Mouse (Mus musculus): ENCODE results near the gene Cdc42bpg. TPM values are rescaled to one million over a fixed set of nuclear protein-coding genes. Genes with fewer than 3 reads are reported as not detected.

The Cdc42bpg gene
- total and polyA plus RNA-seq, 3 experiments, result 2.6 to 4.5 TPM; not detected in 1

GRCm38 (mm10) chr19:6286434-6287401 lies 19.5 kb upstream of the Cdc42bpg start:
- no peak for DNase-seq (ENCODE audit: low read depth, low spot score)
- H3K9me3 ChIP-seq (replicated peaks; ENCODE audit: insufficient read depth, low read length), result no peaks in the 10 kb centered on the region
- peak overlapping the region; percentile 98; the same call in 1 of the 2 replicates for H3K27ac ChIP-seq (ENCODE audit: control insufficient read depth, low read depth, low read length)
- peaks cover 27 to 35% of the 10 kb centered on the region in 2 experiments for H3K4me1 ChIP-seq (ENCODE audit: control insufficient read depth in 1 of 2, insufficient read depth in 2 of 2, low read length in 2 of 2)
- peaks cover 17 to 34% of the 10 kb centered on the region in 2 experiments for H3K36me3 ChIP-seq (ENCODE audit: control insufficient read depth in 1 of 2, insufficient read depth in 2 of 2, low read length in 2 of 2)
- no peak overlapping the region for H3K4me3 ChIP-seq (ENCODE audit: control insufficient read depth in 1 of 2, insufficient read depth in 1 of 2, low read depth in 2 of 2, low read length in 2 of 2)
- TF ChIP-seq MEF2A (IDR thresholded peaks at IDR 0.05; ENCODE audit: extremely low read depth, insufficient replicate concordance, low read depth, low read length, poor library complexity, severe bottlenecking), result no peak
- TF ChIP-seq POLR2AphosphoS5 (IDR thresholded peaks at IDR 0.05; ENCODE audit: borderline replicate concordance, low read depth, low read length), result no peak
- TF ChIP-seq MYB (IDR thresholded peaks at IDR 0.05; ENCODE audit: low read depth, low read length), result no peak
- TF ChIP-seq UBTF (IDR thresholded peaks at IDR 0.05; ENCODE audit: borderline replicate concordance, insufficient read depth, low read depth, low read length), result no peak
- TF ChIP-seq SIN3A (IDR thresholded peaks at IDR 0.05; ENCODE audit: low read length), result no peak
- TF ChIP-seq ETS1 (IDR thresholded peaks at IDR 0.05; ENCODE audit: low read depth, low read length), result no peak
- TF ChIP-seq MAZ (IDR thresholded peaks at IDR 0.05; ENCODE audit: low read depth, low read length), result no peak
- TF ChIP-seq CHD2 (IDR thresholded peaks at IDR 0.05; ENCODE audit: low read length), result no peak
- TF ChIP-seq ZNF384 (IDR thresholded peaks at IDR 0.05; ENCODE audit: low read depth, low read length), result no peak
- no peak for TF ChIP-seq ELF1 (IDR thresholded peaks at IDR 0.05; ENCODE audit: low read depth, low read length)
- no peak for TF ChIP-seq POLR2AphosphoS2 (IDR thresholded peaks at IDR 0.05; ENCODE audit: low read length)
- no peak for TF ChIP-seq TCF12 (IDR thresholded peaks at IDR 0.05; ENCODE audit: low read depth, low read length)
- TF ChIP-seq ZMIZ1 (IDR thresholded peaks at IDR 0.05; ENCODE audit: low read depth, low read length), result no peak
- TF ChIP-seq NRF1 (IDR thresholded peaks at IDR 0.05; ENCODE audit: insufficient read depth, low read depth, low read length, poor library complexity, severe bottlenecking), result no peak
- no peak for TF ChIP-seq TBP (IDR thresholded peaks at IDR 0.05; ENCODE audit: low read depth, low read length)
- TF ChIP-seq USF1 (IDR thresholded peaks at IDR 0.05; ENCODE audit: low read depth, low read length), result no peak
- no peak for TF ChIP-seq JUND (IDR thresholded peaks at IDR 0.05; ENCODE audit: low read depth, low read length)
- no peak for TF ChIP-seq RAD21 (IDR thresholded peaks at IDR 0.05; ENCODE audit: low read depth, low read length)
- TF ChIP-seq RCOR1 (IDR thresholded peaks at IDR 0.05; ENCODE audit: low read depth, low read length), result no peak
- no peak for TF ChIP-seq CTCF (IDR thresholded peaks at IDR 0.05 in 2 of 3, conservative IDR thresholded peaks at IDR 0.05 in 1 of 3; ENCODE audit: control insufficient read depth in 1 of 3, insufficient read depth in 1 of 3, low read depth in 2 of 3, low read length in 3 of 3, poor library complexity in 1 of 3, severe bottlenecking in 1 of 3)
- peaks cover 4% of the 10 kb centered on the region for H3K79me2 ChIP-seq (ENCODE audit: control insufficient read depth, insufficient read depth, low read length, poor library complexity)
- H3K9ac ChIP-seq (ENCODE audit: control insufficient read depth, low read depth, low read length, poor library complexity, severe bottlenecking), result no peak overlapping the region
- H3K27me3 ChIP-seq (ENCODE audit: control insufficient read depth in 1 of 2, insufficient read depth in 2 of 2, low read length in 2 of 2), result no peaks in the 10 kb centered on the region

Measured in MEL (cell line).